Mouse (Mus musculus) midbrain, embryonic 14.5 days (tissue): ENCODE results near the gene Lhx5. TPM values are rescaled to one million over a fixed set of nuclear protein-coding genes. Genes with fewer than 3 reads are reported as not detected.
A peak's percentile ranks its signal among the peaks of the same experiment; 100 is the strongest.

Experiments used
- ATAC-seq: fragments of 200-750 bp; cut with Nextera tagmentation; 2 replicates; pipeline ENCODE4 v1.8.0; 2017; ENCODE audit warnings: moderate number of reproducible peaks, moderate library complexity; ENCODE audit not compliant: low FRiP score, low TSS enrichment
- DNase-seq: peaks from one replicate; pipeline ENCODE4 v3.0.0-alpha.2; 2015
- H3K27ac ChIP-seq: fragments of 300-500 bp; sonication (generic); replicated peaks from 2 replicates; pipeline ENCODE4 v1.5.1; 2014; ENCODE audit warnings: mild to moderate bottlenecking, low read depth, low read length, moderate library complexity
- H3K27me3 ChIP-seq: fragments of 300-500 bp; sonication (generic); 2 replicates; pipeline ENCODE4 v1.6.1; 2014; ENCODE audit warnings: low read length, control low read depth, mixed read lengths; ENCODE audit not compliant: control insufficient read depth, insufficient read depth
- H3K36me3 ChIP-seq: fragments of 300-500 bp; sonication (generic); 2 replicates; pipeline ENCODE4 v1.6.1; 2014; ENCODE audit warnings: low read length, control low read depth; ENCODE audit not compliant: control insufficient read depth, insufficient read depth
- H3K4me1 ChIP-seq: fragments of 300-500 bp; sonication (generic); 2 replicates; pipeline ENCODE4 v1.6.1; 2014; ENCODE audit warnings: mild to moderate bottlenecking, antibody characterized with exemption, low read length, control low read depth; ENCODE audit not compliant: control insufficient read depth, insufficient read depth
- H3K4me2 ChIP-seq: fragments of 300-500 bp; sonication (generic); 2 replicates; pipeline ENCODE4 v1.6.1; 2014; ENCODE audit warnings: mild to moderate bottlenecking, low read length, moderate library complexity
- H3K4me3 ChIP-seq: fragments of 300-500 bp; sonication (generic); replicated peaks from 2 replicates; pipeline ENCODE4 v1.5.1; 2014; ENCODE audit warnings: low read depth, low read length
- H3K9ac ChIP-seq: fragments of 300-500 bp; sonication (generic); replicated peaks from 2 replicates; pipeline ENCODE4 v1.6.1; 2014; ENCODE audit warnings: mild to moderate bottlenecking, low read length, moderate library complexity
- H3K9me3 ChIP-seq: fragments of 300-500 bp; sonication (generic); 2 replicates; pipeline ENCODE4 v1.6.1; 2016; ENCODE audit warnings: low read length, control low read depth, mixed read lengths; ENCODE audit not compliant: control insufficient read depth
- WGBS: fragments of 180-500 bp; shearing (Covaris S2); extraction: QIAGEN DNeasy Blood & Tissue Kit; methylation state at CpG from one replicate; pipeline ENCODE4 v1.1.7; 2014; 5-methylcytosine and 5-hydroxymethylcytosine counted together
- polyA plus RNA-seq: library from polyadenylated mRNA; unstranded; fragments of >200 nt; fragmentation: Nextera tagmentation; extraction: Ambion mirVana; gene quantifications from 2 replicates; pipeline ENCODE4 v1.2.1, GENCODE M21; 2014

Lhx5 gene
- polyA plus RNA-seq: 34.1 and 44.9 TPM in 2 replicates

DNA sequence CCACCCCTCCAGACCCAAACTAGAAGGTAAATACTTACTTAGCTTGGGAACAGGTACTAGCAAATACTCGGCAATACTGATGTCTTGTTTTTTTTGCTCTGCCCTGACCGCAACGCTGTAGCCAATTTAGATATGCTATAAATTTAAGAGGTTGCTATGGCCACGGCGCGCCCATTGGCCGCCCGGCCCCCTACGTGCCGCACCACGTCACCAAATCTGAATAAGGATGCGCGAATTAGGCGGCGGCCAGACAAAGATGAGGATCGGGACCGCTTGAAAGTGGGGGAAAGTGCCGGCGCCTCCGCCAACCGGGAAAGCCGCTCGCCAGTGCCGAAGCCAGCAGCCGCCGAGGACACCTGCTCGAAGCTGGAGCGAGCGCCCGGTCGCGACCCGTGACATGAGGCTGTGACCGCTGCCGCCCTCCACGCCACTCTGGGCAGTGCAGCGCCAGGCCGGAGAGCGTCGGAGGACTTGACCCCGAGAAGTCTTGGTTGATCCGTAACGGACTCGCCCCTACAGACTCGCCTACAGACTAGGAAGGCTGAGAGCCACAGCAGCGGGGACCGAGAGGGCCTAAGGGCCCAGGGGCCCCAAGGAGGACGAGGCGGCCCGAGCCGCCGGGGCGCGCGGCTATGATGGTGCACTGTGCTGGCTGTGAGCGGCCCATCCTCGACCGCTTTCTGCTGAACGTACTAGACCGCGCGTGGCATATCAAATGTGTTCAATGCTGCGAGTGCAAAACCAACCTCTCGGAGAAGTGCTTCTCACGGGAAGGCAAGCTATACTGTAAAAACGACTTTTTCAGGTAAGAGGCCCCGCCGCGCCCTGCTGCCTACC is at the start of gene Lhx5:
Gene Lhx5, plus strand, starts transcription at position 51 of the 837 bp plus-strand sequence.
- Histone ChIP-seq H3K9me3 (no peaks in the 10 kb centered on the region), H3K36me3 (peaks cover 17% of the 10 kb centered on the region), H3K27ac (peak within 1 kb of the TSS; percentile 97), H3K4me2 (peak within 1 kb of the TSS; percentile 72), H3K27me3 (peaks cover 75% of the 10 kb centered on the region), H3K4me3 (peak within 1 kb of the TSS; percentile 44), H3K9ac (peak within 1 kb of the TSS; percentile 92), H3K4me1 (no peaks in the 10 kb centered on the region)
- ATAC-seq (peak; percentile 71), DNase-seq (peak; percentile 92)
- under 1% methylated on average over 69 of the region's 69 CpGs for WGBS

DNA sequence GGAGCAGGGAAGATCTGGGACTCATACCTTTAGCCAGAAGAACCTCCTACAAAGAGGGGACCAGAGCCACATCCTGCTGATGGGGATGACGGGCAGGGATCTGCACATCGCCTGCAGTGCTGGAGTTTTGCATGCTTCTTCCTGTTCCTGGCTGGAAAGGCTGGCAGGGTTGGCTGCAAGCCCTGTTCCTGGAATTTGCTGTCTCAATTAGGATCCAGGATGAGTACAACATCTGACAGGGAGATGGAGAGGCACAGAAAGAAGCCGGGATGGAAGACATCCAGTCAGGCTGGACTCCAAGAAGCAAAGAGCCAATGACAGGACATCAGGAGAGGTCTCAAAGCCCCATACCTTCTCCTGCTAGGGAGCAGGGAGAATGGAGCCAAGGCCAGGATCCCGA is 45.1 kb upstream of the Lhx5 start:
- no peak overlapping the region for H3K9ac ChIP-seq
- 89% methylated on average over 4 of the region's 4 CpGs for WGBS
- no peak overlapping the region for H3K27ac ChIP-seq
- H3K4me2 ChIP-seq: no peak overlapping the region
- no peak overlapping the region for H3K4me3 ChIP-seq
- DNase-seq: no peak
- no peaks in the 10 kb centered on the region for H3K27me3 ChIP-seq
- no peaks in the 10 kb centered on the region for H3K4me1 ChIP-seq
- H3K9me3 ChIP-seq: no peaks in the 10 kb centered on the region
- no peak for ATAC-seq
- H3K36me3 ChIP-seq: no peaks in the 10 kb centered on the region

DNA sequence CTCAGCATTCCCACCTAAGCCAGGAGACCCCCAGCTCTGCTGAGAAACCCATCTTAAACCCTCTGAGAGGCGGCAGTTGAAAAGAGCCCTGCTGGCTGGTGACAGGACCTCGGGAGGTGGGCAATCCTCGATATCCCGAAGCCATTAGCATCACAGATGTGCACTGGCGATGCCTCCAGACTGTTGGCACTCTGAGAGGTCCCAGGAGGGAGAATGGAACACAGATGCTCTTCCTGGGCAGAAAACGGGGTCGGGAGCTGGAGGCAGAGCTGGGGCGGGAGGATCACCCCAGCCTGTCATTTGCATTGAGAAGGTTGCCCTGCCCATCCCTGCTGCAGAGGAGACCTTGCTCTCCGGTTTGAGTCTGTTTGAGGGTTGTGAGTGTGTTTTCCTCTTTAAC is 42.7 kb upstream of the Lhx5 start:
- DNase-seq (no peak), ATAC-seq (no peak)
- no peak overlapping the region for H3K4me2 ChIP-seq
- H3K9me3 ChIP-seq: no peaks in the 10 kb centered on the region
- no peaks in the 10 kb centered on the region for H3K27me3 ChIP-seq
- no peaks in the 10 kb centered on the region for H3K36me3 ChIP-seq
- no peak overlapping the region for H3K4me3 ChIP-seq
- H3K4me1 ChIP-seq: peaks cover 4% of the 10 kb centered on the region
- H3K27ac ChIP-seq: no peak overlapping the region
- 35% methylated on average over 9 of the region's 9 CpGs for WGBS
- no peak overlapping the region for H3K9ac ChIP-seq

DNA sequence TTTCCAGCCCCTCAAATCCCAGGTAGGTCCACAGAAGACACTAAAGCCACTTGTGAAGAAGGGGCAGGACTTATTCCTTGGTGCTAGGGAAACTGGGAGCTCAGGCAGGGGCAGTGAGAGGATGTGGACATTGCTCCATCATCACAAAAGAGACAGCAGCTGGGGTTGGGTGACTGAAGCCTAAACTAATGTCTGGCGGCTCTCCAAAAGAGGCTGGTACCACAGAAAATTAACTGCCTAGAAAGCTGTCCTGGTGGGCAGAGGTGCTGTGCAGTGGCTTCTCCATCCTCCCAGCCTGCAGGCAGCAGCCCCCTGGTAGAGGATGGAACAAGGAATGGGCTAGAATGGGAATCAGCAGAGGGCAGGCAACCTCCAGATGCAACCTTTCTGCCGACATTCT is 41.5 kb upstream of the Lhx5 start:
- H3K4me2 ChIP-seq: no peak overlapping the region
- 80% methylated on average over 2 of the region's 2 CpGs for WGBS
- no peak overlapping the region for H3K27ac ChIP-seq
- no peak overlapping the region for H3K9ac ChIP-seq
- no peak overlapping the region for H3K4me3 ChIP-seq
- peaks cover 13% of the 10 kb centered on the region for H3K4me1 ChIP-seq
- DNase-seq (no peak), ATAC-seq (no peak)
- H3K27me3 ChIP-seq: no peaks in the 10 kb centered on the region
- H3K36me3 ChIP-seq: no peaks in the 10 kb centered on the region
- H3K9me3 ChIP-seq: no peaks in the 10 kb centered on the region

DNA sequence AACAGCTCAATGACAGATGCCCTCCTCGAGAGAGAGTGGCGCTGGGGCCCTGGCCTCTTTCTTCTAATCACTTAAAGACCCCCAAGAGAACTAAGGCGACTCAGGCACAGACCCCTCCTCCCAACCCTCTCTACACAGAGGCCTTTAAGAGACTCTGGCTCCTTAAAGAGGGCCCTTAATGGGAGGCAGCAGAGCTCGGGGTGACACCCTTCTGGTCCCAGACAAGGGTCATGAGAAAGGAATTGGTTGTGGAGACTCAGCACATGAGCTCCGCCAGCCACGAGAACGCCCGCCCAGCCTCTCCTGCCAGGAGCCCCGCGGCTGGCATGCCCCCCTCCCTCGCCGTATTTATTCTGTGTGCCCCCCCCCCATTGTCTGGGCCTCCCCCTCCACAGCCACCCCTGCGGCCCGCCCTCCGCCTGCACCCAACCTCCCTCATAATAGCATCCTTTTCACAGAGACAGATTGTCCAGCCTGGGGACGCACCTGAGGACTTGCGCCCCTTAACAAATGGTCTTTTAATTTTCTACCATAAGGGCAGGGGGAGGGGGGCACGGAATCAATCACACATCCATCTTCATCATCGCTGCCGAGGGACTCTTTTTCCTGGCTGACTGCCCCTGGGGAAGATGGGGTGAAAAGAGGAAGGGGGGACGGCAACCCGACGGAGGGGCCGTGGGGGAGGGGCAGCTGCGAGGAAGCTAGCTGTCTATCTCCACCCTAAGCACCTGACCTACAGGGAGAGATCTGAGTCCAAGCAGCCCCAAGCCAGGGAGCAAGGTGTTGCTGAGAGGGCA is 37.4 kb upstream of the Lhx5 start:
- ATAC-seq: no peak; the same call in 1 of the 2 replicates
- peak; percentile 51 for DNase-seq
- Histone ChIP-seq H3K4me1 (peaks cover 21% of the 10 kb centered on the region), H3K27me3 (peaks cover under 1% of the 10 kb centered on the region; the same call in 1 of the 2 replicates), H3K4me2 (peak overlapping the region; percentile 15), H3K36me3 (no peaks in the 10 kb centered on the region), H3K9ac (no peak overlapping the region), H3K27ac (peak overlapping the region; percentile 45; the same call in 1 of the 2 replicates), H3K4me3 (no peak overlapping the region), H3K9me3 (no peaks in the 10 kb centered on the region)
- 12% methylated on average over 25 of the region's 25 CpGs for WGBS

DNA sequence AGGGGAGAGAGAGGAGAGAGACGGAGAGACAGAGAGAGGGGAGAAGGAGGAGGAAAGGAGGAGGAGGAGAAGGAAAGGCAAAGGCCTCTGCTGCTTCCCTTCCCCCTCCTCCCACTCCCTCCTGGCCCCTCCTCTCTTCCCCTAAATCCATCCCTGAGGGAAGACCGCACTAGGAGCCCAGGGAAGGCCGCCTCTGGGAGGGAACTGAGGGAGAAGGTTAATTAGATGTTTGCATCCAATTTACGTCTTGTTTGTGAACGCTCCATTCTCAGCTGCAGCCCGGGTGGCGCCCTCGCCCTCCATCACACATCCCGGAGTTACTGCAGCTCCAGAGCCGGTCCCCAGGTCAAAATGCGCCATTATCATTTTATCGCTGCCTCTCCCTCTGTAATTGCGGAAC is 33.5 kb upstream of the Lhx5 start:
- H3K27ac ChIP-seq: peak overlapping the region; percentile 61; the same call in 1 of the 2 replicates

DNA sequence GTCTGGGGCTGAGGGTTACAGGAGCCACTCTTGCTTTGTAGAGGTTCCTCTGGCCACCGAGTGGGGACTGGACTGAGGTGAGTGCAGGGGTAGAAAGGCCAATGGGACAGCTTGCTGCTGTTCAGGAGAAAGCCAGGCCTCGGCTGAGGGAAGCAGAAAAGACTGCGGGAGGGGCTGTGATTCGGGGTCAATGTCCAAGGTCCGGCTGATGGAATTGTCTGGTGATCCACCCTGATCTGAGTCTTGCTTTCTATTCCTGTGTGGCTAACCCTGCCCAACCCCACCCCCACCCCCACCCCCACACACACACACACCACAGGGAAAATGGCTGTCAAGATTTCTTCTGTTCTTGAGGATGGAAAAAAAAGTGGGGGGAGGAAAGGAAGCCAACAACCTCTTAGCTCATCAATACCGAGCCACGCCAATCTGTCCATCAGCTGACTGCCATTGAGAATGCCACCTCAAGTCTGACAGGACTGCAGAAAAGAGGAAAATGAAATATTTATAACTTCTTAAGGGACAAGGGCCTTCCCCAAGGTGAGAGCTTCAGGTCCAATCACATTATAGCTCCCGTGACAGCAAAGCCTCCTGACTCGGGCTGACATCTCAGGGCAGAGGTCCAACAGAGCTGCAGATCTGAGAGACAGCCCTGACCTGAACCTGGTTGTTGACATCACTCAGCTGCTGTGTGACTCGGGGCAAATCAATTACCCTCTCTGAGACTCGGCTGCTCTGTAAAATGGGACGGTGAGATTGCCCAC is 26.5 kb upstream of the Lhx5 start:
- Histone ChIP-seq H3K4me3 (no peak overlapping the region), H3K9me3 (no peaks in the 10 kb centered on the region), H3K4me1 (peaks cover 13% of the 10 kb centered on the region), H3K36me3 (no peaks in the 10 kb centered on the region), H3K4me2 (no peak overlapping the region), H3K27me3 (0 out of 2 replicates have a peak, but pooled peaks cover 3% of the 10 kb centered on the region), H3K9ac (no peak overlapping the region), H3K27ac (no peak overlapping the region)
- no peak for DNase-seq
- no peak for ATAC-seq
- WGBS: 75% methylated on average over 12 of the region's 12 CpGs

More for the DNA sequence above, 33.5 kb upstream of the Lhx5 start:
- Histone ChIP-seq H3K27me3 (peaks cover 5% of the 10 kb centered on the region; the same call in 1 of the 2 replicates), H3K4me1 (peaks cover 21% of the 10 kb centered on the region), H3K9ac (peak overlapping the region; percentile 18; the same call in 1 of the 2 replicates), H3K9me3 (no peaks in the 10 kb centered on the region), H3K4me2 (peak overlapping the region; percentile 22; the same call in 1 of the 2 replicates), H3K36me3 (no peaks in the 10 kb centered on the region), H3K4me3 (no peak overlapping the region)
- DNase-seq: peak; percentile 66
- no peak for ATAC-seq
- 3% methylated on average over 13 of the region's 13 CpGs for WGBS

DNA sequence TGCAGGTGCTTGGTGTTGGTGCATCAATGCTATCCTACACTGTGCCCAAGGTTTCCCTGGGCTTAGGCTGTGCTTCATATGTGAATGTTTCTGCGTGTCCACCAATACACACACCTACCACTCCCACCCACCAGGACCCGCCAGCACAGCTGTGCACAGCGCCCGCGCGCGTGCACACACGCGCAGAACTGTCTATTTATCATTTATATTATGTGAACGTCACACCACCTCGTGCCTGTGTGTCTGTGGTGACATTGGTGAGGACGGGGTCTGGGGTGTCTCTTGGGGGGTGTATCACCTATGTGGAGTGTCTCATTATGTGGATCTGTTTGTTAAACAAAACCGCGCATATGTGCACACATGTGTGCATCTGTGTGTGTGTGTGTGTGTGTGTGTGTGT is 22.6 kb upstream of the Lhx5 start:
- Histone ChIP-seq H3K9ac (peak overlapping the region; percentile 47), H3K9me3 (no peaks in the 10 kb centered on the region), H3K27ac (peak overlapping the region; percentile 95), H3K36me3 (no peaks in the 10 kb centered on the region), H3K4me2 (peak overlapping the region; percentile 65), H3K4me1 (peaks cover 19% of the 10 kb centered on the region), H3K4me3 (peak overlapping the region; percentile 31), H3K27me3 (peaks cover 3% of the 10 kb centered on the region; the same call in 1 of the 2 replicates)
- ATAC-seq: peak; percentile 43; the same call in 1 of the 2 replicates
- peak; percentile 61 for DNase-seq
- WGBS: 63% methylated on average over 14 of the region's 14 CpGs
